Mouse (Mus musculus): Measurements from ENCODE around the gene Phactr4. TPM values are rescaled to one million over a fixed set of nuclear protein-coding genes. Genes with fewer than 3 reads are reported as not detected.
A peak's percentile ranks its signal among the peaks of the same experiment; 100 is the strongest.
"Not testable (repeated sequence)": the region's sequence is repeated elsewhere in the genome, so short reads cannot be mapped to it uniquely, and the experiment has no call there.

Gene Phactr4
- total RNA-seq, 2 experiments from 2014 or later, result 12.7 to 13.4 TPM

GRCm38 (mm10) chr4:132415966-132416365 is 6.3 kb downstream of the Phactr4 start:
- intact Hi-C loops (cut with DNase I), result loop anchor here (10.0 kb wide), 1 partner anchor 121 kb away; no protein-coding TSS in a partner anchor
- DNase-seq (ENCODE audit: low spot score in 2 of 2), result no peak

- intact Hi-C loops (cut with DNase I), result loop anchor here (5.0 to 10.0 kb wide), 3 partner anchors 61 to 118 kb away; partner anchors contain the start of genes Rcc1 and Sesn2
- not testable (repeated sequence) for DNase-seq (ENCODE audit: low spot score in 2 of 2)
Observed at GRCm38 (mm10) chr4:132413257-132413656, 9.0 kb downstream of the Phactr4 start.

- intact Hi-C loops (cut with DNase I), result loop anchor here (5.0 to 10.0 kb wide), 3 partner anchors 59 to 117 kb away; partner anchors contain the start of genes Rcc1 and Sesn2
- peak in 1 of 2 experiments; percentile 5 for DNase-seq (ENCODE audit: low spot score in 2 of 2)
Observed at GRCm38 (mm10) chr4:132411322-132412094, 10.8 kb downstream of the Phactr4 start.

- intact Hi-C loops (cut with DNase I), result loop anchor here (5.0 to 10.0 kb wide), 3 partner anchors 57 to 115 kb away; partner anchors contain the start of genes Rcc1 and Sesn2
- DNase-seq (ENCODE audit: low spot score in 2 of 2), result no peak
Observed at GRCm38 (mm10) chr4:132409587-132410229, 12.6 kb downstream of the Phactr4 start.

- no peak for DNase-seq (ENCODE audit: low spot score in 2 of 2)
- intact Hi-C loops (cut with DNase I), result no loop called here
Observed at GRCm38 (mm10) chr4:132406393-132407189, 15.7 kb downstream of the Phactr4 start.

- no peak for DNase-seq (ENCODE audit: low spot score in 2 of 2)
- intact Hi-C loops (cut with DNase I), result no loop called here
Observed at GRCm38 (mm10) chr4:132404588-132404987, 17.7 kb downstream of the Phactr4 start.

GRCm38 (mm10) chr4:132403063-132403660 is 19.1 kb downstream of the Phactr4 start:
- intact Hi-C loops (cut with DNase I), result no loop called here
- DNase-seq (ENCODE audit: low spot score in 2 of 2), result no peak

GRCm38 (mm10) chr4:132401016-132401415 is 21.3 kb downstream of the Phactr4 start:
- DNase-seq (ENCODE audit: low spot score in 2 of 2), result no peak
- intact Hi-C loops (cut with DNase I), result no loop called here

GRCm38 (mm10) chr4:132398863-132399262 is 23.4 kb downstream of the Phactr4 start:
- DNase-seq (ENCODE audit: low spot score in 2 of 2), result no peak
- intact Hi-C loops (cut with DNase I), result no loop called here

- DNase-seq (ENCODE audit: low spot score in 2 of 2), result no peak
- intact Hi-C loops (cut with DNase I), result no loop called here
Observed at GRCm38 (mm10) chr4:132398045-132398774, 24.1 kb downstream of the Phactr4 start.

GRCm38 (mm10) chr4:132397120-132397519 is 25.2 kb downstream of the Phactr4 start:
- no peak for DNase-seq (ENCODE audit: low spot score in 2 of 2)
- intact Hi-C loops (cut with DNase I), result no loop called here

GRCm38 (mm10) chr4:132396251-132396650 is 26.0 kb downstream of the Phactr4 start:
- DNase-seq (ENCODE audit: low spot score in 2 of 2), result no peak
- intact Hi-C loops (cut with DNase I), result no loop called here

GRCm38 (mm10) chr4:132391063-132391740 is 31.1 kb downstream of the Phactr4 start:
- intact Hi-C loops (cut with DNase I), result no loop called here
- DNase-seq (ENCODE audit: low spot score in 2 of 2), result no peak

GRCm38 (mm10) chr4:132389302-132389701 is 33.0 kb downstream of the Phactr4 start:
- intact Hi-C loops (cut with DNase I), result no loop called here

GRCm38 (mm10) chr4:132387617-132388016 is 34.7 kb downstream of the Phactr4 start:
- DNase-seq (ENCODE audit: low spot score in 2 of 2), result no peak
- intact Hi-C loops (cut with DNase I), result no loop called here

More at GRCm38 (mm10) chr4:132389302-132389701, 33.0 kb downstream of the Phactr4 start:
- DNase-seq (ENCODE audit: low spot score in 2 of 2), result no peak

GRCm38 (mm10) chr4:132386846-132387245 is 35.4 kb downstream of the Phactr4 start:
- intact Hi-C loops (cut with DNase I), result no loop called here
- DNase-seq (ENCODE audit: low spot score in 2 of 2), result no peak

- intact Hi-C loops (cut with DNase I), result no loop called here
- DNase-seq (ENCODE audit: low spot score in 2 of 2), result no peak
Observed at GRCm38 (mm10) chr4:132385771-132386410, 36.4 kb downstream of the Phactr4 start.

- no peak for DNase-seq (ENCODE audit: low spot score in 2 of 2)
- intact Hi-C loops (cut with DNase I), result no loop called here
Observed at GRCm38 (mm10) chr4:132383455-132383854, 38.8 kb downstream of the Phactr4 start.
